Mouse (Mus musculus) forebrain, embryonic 16.5 days (tissue): ENCODE measurements around the gene Lrrc3. TPM values are rescaled to one million over a fixed set of nuclear protein-coding genes. Genes with fewer than 3 reads are reported as not detected.

Source experiments
- ATAC-seq: fragments of 200-750 bp; cut with Nextera tagmentation; 2 replicates; pipeline ENCODE4 v1.8.0; 2017; ENCODE audit warnings: mild to moderate bottlenecking, moderate library complexity
- H3K27ac ChIP-seq: fragments of 300-500 bp; sonication (generic); 2 replicates; pipeline ENCODE4 v1.5.1; 2014; ENCODE audit warnings: low read length, control low read depth
- H3K27me3 ChIP-seq: fragments of 300-500 bp; sonication (generic); replicated peaks from 2 replicates; pipeline ENCODE4 v1.6.1; 2014; ENCODE audit warnings: low read length; ENCODE audit not compliant: control insufficient read depth, insufficient read depth
- H3K36me3 ChIP-seq: fragments of 300-500 bp; sonication (generic); 2 replicates; pipeline ENCODE4 v1.6.1; 2014; ENCODE audit not compliant: control insufficient read depth, insufficient read depth
- H3K4me1 ChIP-seq: fragments of 300-500 bp; sonication (generic); replicated peaks from 2 replicates; pipeline ENCODE4 v1.6.1; 2014; ENCODE audit warnings: low read length; ENCODE audit not compliant: control insufficient read depth, insufficient read depth
- H3K4me2 ChIP-seq: fragments of 300-500 bp; sonication (generic); 2 replicates; pipeline ENCODE4 v1.6.1; 2014; ENCODE audit warnings: mild to moderate bottlenecking, low read length, control low read depth
- H3K4me3 ChIP-seq: fragments of 300-500 bp; sonication (generic); replicated peaks from 2 replicates; pipeline ENCODE4 v1.5.1; 2014; ENCODE audit warnings: mild to moderate bottlenecking, low read length, control low read depth
- H3K9ac ChIP-seq: fragments of 300-500 bp; sonication (generic); replicated peaks from 2 replicates; pipeline ENCODE4 v1.6.1; 2014; ENCODE audit warnings: low read depth, low read length, control low read depth
- H3K9me3 ChIP-seq: fragments of 300-500 bp; sonication (generic); 2 replicates; pipeline ENCODE4 v1.6.1; 2016; ENCODE audit warnings: low read length; ENCODE audit not compliant: control insufficient read depth
- WGBS: fragments of 180-500 bp; shearing (Covaris S2); extraction: QIAGEN DNeasy Blood & Tissue Kit; methylation state at CpG from one replicate; pipeline ENCODE4 v1.1.7; 2014; 5-methylcytosine and 5-hydroxymethylcytosine counted together
- polyA plus RNA-seq: library from polyadenylated mRNA; unstranded; fragments of >200 nt; fragmentation: Nextera tagmentation; extraction: Ambion mirVana; gene quantifications from 2 replicates; pipeline ENCODE4 v1.2.1, GENCODE M21; 2015

Lrrc3 gene
- polyA plus RNA-seq, 1 experiment from 2014 or later, result 15.7 TPM

- no peak for ATAC-seq
These were observed 10.3 kb upstream of the Lrrc3 start for GRCm38 (mm10) chr10:77912605-77913004.

GRCm38 (mm10) chr10:77902894-77903715 lies 769 bp upstream of the Lrrc3 start:
- H3K4me2 ChIP-seq, result peak overlapping the region; percentile 80
- 0 out of 2 replicates have a peak, but pooled peaks cover 5% of the 10 kb centered on the region for H3K4me1 ChIP-seq
- WGBS, result 4% methylated on average over 33 of the region's 35 CpGs
- H3K27me3 ChIP-seq, result no peaks in the 10 kb centered on the region
- peak overlapping the region; percentile 54 for H3K4me3 ChIP-seq
- peak; percentile 85 for ATAC-seq
- H3K27ac ChIP-seq, result peak overlapping the region; percentile 3; the same call in 1 of the 2 replicates
- H3K36me3 ChIP-seq, result no peaks in the 10 kb centered on the region
- no peaks in the 10 kb centered on the region for H3K9me3 ChIP-seq
- H3K9ac ChIP-seq, result peak overlapping the region; percentile 74

More at GRCm38 (mm10) chr10:77912605-77913004, 10.3 kb upstream of the Lrrc3 start:
- H3K4me1 ChIP-seq, result no peaks in the 10 kb centered on the region
- 73% methylated on average over 7 of the region's 7 CpGs for WGBS
- no peak overlapping the region for H3K9ac ChIP-seq
- H3K27ac ChIP-seq, result no peak overlapping the region
- no peak overlapping the region for H3K4me3 ChIP-seq
- H3K4me2 ChIP-seq, result no peak overlapping the region
- H3K36me3 ChIP-seq, result no peaks in the 10 kb centered on the region
- no peaks in the 10 kb centered on the region for H3K27me3 ChIP-seq
- H3K9me3 ChIP-seq, result no peaks in the 10 kb centered on the region

GRCm38 (mm10) chr10:77901871-77902210 lies 495 bp downstream of the Lrrc3 start:
- 1% methylated on average over 14 of the region's 14 CpGs for WGBS
- no peaks in the 10 kb centered on the region for H3K9me3 ChIP-seq
- H3K4me2 ChIP-seq, result peak overlapping the region; percentile 80
- no peak overlapping the region; the same call in 1 of the 2 replicates for H3K27ac ChIP-seq
- H3K4me1 ChIP-seq, result 0 out of 2 replicates have a peak, but pooled peaks cover 5% of the 10 kb centered on the region
- no peaks in the 10 kb centered on the region for H3K36me3 ChIP-seq
- H3K4me3 ChIP-seq, result peak overlapping the region; percentile 54
- H3K9ac ChIP-seq, result peak overlapping the region; percentile 74
- ATAC-seq, result peak; percentile 3
- no peaks in the 10 kb centered on the region for H3K27me3 ChIP-seq

GRCm38 (mm10) chr10:77900903-77901818 lies 1.2 kb downstream of the Lrrc3 start:
- Histone ChIP-seq H3K27ac (no peak overlapping the region), H3K4me3 (peak overlapping the region; percentile 54), H3K27me3 (no peaks in the 10 kb centered on the region), H3K4me1 (0 out of 2 replicates have a peak, but pooled peaks cover 5% of the 10 kb centered on the region), H3K4me2 (peak overlapping the region; percentile 80), H3K9ac (peak overlapping the region; percentile 74; the same call in 1 of the 2 replicates), H3K36me3 (no peaks in the 10 kb centered on the region), H3K9me3 (no peaks in the 10 kb centered on the region)
- 80% methylated on average over 27 of the region's 27 CpGs for WGBS
- no peak for ATAC-seq

- Histone ChIP-seq H3K27ac (no peak overlapping the region), H3K4me3 (no peak overlapping the region), H3K27me3 (no peaks in the 10 kb centered on the region), H3K9ac (no peak overlapping the region), H3K36me3 (no peaks in the 10 kb centered on the region), H3K4me2 (no peak overlapping the region), H3K4me1 (0 out of 2 replicates have a peak, but pooled peaks cover 5% of the 10 kb centered on the region), H3K9me3 (no peaks in the 10 kb centered on the region)
- ATAC-seq, result no peak
- 74% methylated on average over 7 of the region's 7 CpGs for WGBS
These were observed 2.2 kb downstream of the Lrrc3 start for GRCm38 (mm10) chr10:77900126-77900525.

GRCm38 (mm10) chr10:77895562-77895961 lies 6.8 kb downstream of the Lrrc3 start:
- no peaks in the 10 kb centered on the region for H3K27me3 ChIP-seq
- no peak for ATAC-seq
- H3K4me3 ChIP-seq, result no peak overlapping the region
- 67% methylated on average over 5 of the region's 5 CpGs for WGBS
- no peak overlapping the region for H3K4me2 ChIP-seq
- H3K36me3 ChIP-seq, result no peaks in the 10 kb centered on the region
- H3K27ac ChIP-seq, result no peak overlapping the region
- no peaks in the 10 kb centered on the region for H3K9me3 ChIP-seq
- H3K9ac ChIP-seq, result no peak overlapping the region
- H3K4me1 ChIP-seq, result no peaks in the 10 kb centered on the region

- no peaks in the 10 kb centered on the region for H3K4me1 ChIP-seq
- no peak overlapping the region for H3K27ac ChIP-seq
- H3K27me3 ChIP-seq, result no peaks in the 10 kb centered on the region
- 0 out of 2 replicates have a peak, but pooled peaks cover 3% of the 10 kb centered on the region for H3K9me3 ChIP-seq
- H3K4me2 ChIP-seq, result no peak overlapping the region
- no peaks in the 10 kb centered on the region for H3K36me3 ChIP-seq
- H3K9ac ChIP-seq, result no peak overlapping the region
- 77% methylated on average over 8 of the region's 8 CpGs for WGBS
- no peak overlapping the region for H3K4me3 ChIP-seq
- ATAC-seq, result no peak
These were observed 11.3 kb downstream of the Lrrc3 start for GRCm38 (mm10) chr10:77890987-77891565.

GRCm38 (mm10) chr10:77886007-77886747 lies 16.2 kb downstream of the Lrrc3 start:
- Histone ChIP-seq H3K9me3 (0 out of 2 replicates have a peak, but pooled peaks cover 3% of the 10 kb centered on the region), H3K9ac (no peak overlapping the region), H3K4me3 (no peak overlapping the region), H3K36me3 (no peaks in the 10 kb centered on the region), H3K27ac (no peak overlapping the region), H3K4me2 (no peak overlapping the region), H3K4me1 (no peaks in the 10 kb centered on the region), H3K27me3 (no peaks in the 10 kb centered on the region)
- 53% methylated on average over 12 of the region's 12 CpGs for WGBS
- no peak for ATAC-seq
